Mouse (Mus musculus): Measurements from ENCODE around the gene Por. TPM values are rescaled to one million over a fixed set of nuclear protein-coding genes. Genes with fewer than 3 reads are reported as not detected.
A peak's percentile ranks its signal among the peaks of the same experiment; 100 is the strongest.

The Por gene
- polyA plus RNA-seq, 1 experiment from 2014 or later: 45.0 TPM

GRCm38 (mm10) chr5:135713441-135714218 is 43.8 kb downstream of the Por start:
- H3K9ac ChIP-seq: no peak overlapping the region
- 46% methylated on average over 16 of the region's 16 CpGs for WGBS
- H3K4me2 ChIP-seq: peak overlapping the region; percentile 36; the same call in 1 of the 2 replicates
- no peaks in the 10 kb centered on the region for H3K9me3 ChIP-seq (replicated peaks)
- peak; percentile 71 for ATAC-seq (replicated peaks; ENCODE audit: insufficient number of reproducible peaks, insufficient read depth, low FRiP score, low read depth)
- H3K4me1 ChIP-seq (replicated peaks): peaks cover 25% of the 10 kb centered on the region
- H3K36me3 ChIP-seq: peaks cover 18% of the 10 kb centered on the region; the same call in 1 of the 2 replicates
- no peaks in the 10 kb centered on the region for H3K27me3 ChIP-seq
- H3K4me3 ChIP-seq: no peak overlapping the region
- peak overlapping the region; percentile 56 for H3K27ac ChIP-seq

GRCm38 (mm10) chr5:135715624-135716023 is 45.8 kb downstream of the Por start:
- H3K4me2 ChIP-seq: no peak overlapping the region
- 54% methylated on average over 10 of the region's 10 CpGs for WGBS
- H3K36me3 ChIP-seq: peaks cover 18% of the 10 kb centered on the region; the same call in 1 of the 2 replicates
- H3K27ac ChIP-seq: no peak overlapping the region
- no peak for ATAC-seq (replicated peaks; ENCODE audit: insufficient number of reproducible peaks, insufficient read depth, low FRiP score, low read depth)
- H3K4me3 ChIP-seq: no peak overlapping the region
- no peaks in the 10 kb centered on the region for H3K9me3 ChIP-seq (replicated peaks)
- H3K9ac ChIP-seq: no peak overlapping the region
- peaks cover 34% of the 10 kb centered on the region for H3K4me1 ChIP-seq (replicated peaks)
- H3K27me3 ChIP-seq: no peaks in the 10 kb centered on the region

GRCm38 (mm10) chr5:135719586-135720120 is 49.8 kb downstream of the Por start:
- peaks cover 18% of the 10 kb centered on the region; the same call in 1 of the 2 replicates for H3K36me3 ChIP-seq
- ATAC-seq (replicated peaks; ENCODE audit: insufficient number of reproducible peaks, insufficient read depth, low FRiP score, low read depth): no peak
- no peak overlapping the region for H3K4me3 ChIP-seq
- H3K27ac ChIP-seq: peak overlapping the region; percentile 31; the same call in 1 of the 2 replicates
- H3K4me1 ChIP-seq (replicated peaks): peaks cover 28% of the 10 kb centered on the region
- no peaks in the 10 kb centered on the region for H3K27me3 ChIP-seq
- H3K4me2 ChIP-seq: no peak overlapping the region
- no peak overlapping the region for H3K9ac ChIP-seq
- 85% methylated on average over 10 of the region's 10 CpGs for WGBS
- H3K9me3 ChIP-seq (replicated peaks): no peaks in the 10 kb centered on the region

- 53% methylated on average over 3 of the region's 3 CpGs for WGBS
- Histone ChIP-seq H3K4me3 (no peak overlapping the region), H3K9ac (no peak overlapping the region), H3K27me3 (no peaks in the 10 kb centered on the region), H3K4me1 (replicated peaks) (peaks cover 33% of the 10 kb centered on the region), H3K9me3 (replicated peaks) (no peaks in the 10 kb centered on the region), H3K4me2 (no peak overlapping the region), H3K36me3 (peaks cover 18% of the 10 kb centered on the region; the same call in 1 of the 2 replicates), H3K27ac (peak overlapping the region; percentile 31; the same call in 1 of the 2 replicates)
- ATAC-seq (replicated peaks; ENCODE audit: insufficient number of reproducible peaks, insufficient read depth, low FRiP score, low read depth): no peak
Measured at GRCm38 (mm10) chr5:135720121-135720520, 50.3 kb downstream of the Por start.

GRCm38 (mm10) chr5:135721076-135721475 is 51.2 kb downstream of the Por start:
- Histone ChIP-seq H3K4me1 (replicated peaks) (peaks cover 43% of the 10 kb centered on the region), H3K9ac (no peak overlapping the region), H3K27me3 (no peaks in the 10 kb centered on the region), H3K4me3 (no peak overlapping the region), H3K4me2 (no peak overlapping the region), H3K9me3 (replicated peaks) (no peaks in the 10 kb centered on the region), H3K36me3 (peaks cover 15% of the 10 kb centered on the region; the same call in 1 of the 2 replicates), H3K27ac (no peak overlapping the region)
- 91% methylated on average over 8 of the region's 8 CpGs for WGBS
- ATAC-seq (replicated peaks; ENCODE audit: insufficient number of reproducible peaks, insufficient read depth, low FRiP score, low read depth): no peak

GRCm38 (mm10) chr5:135722121-135722520 is 52.3 kb downstream of the Por start:
- H3K4me1 ChIP-seq (replicated peaks): peaks cover 53% of the 10 kb centered on the region
- H3K27me3 ChIP-seq: no peaks in the 10 kb centered on the region
- no peak overlapping the region for H3K4me3 ChIP-seq
- ATAC-seq (replicated peaks; ENCODE audit: insufficient number of reproducible peaks, insufficient read depth, low FRiP score, low read depth): no peak
- WGBS: 46% methylated on average over 11 of the region's 11 CpGs
- H3K9ac ChIP-seq: no peak overlapping the region
- peak overlapping the region; percentile 12; the same call in 1 of the 2 replicates for H3K4me2 ChIP-seq
- peaks cover 6% of the 10 kb centered on the region; the same call in 1 of the 2 replicates for H3K36me3 ChIP-seq
- H3K27ac ChIP-seq: peak overlapping the region; percentile 39
- no peaks in the 10 kb centered on the region for H3K9me3 ChIP-seq (replicated peaks)

- 61% methylated on average over 3 of the region's 3 CpGs for WGBS
- H3K4me1 ChIP-seq (replicated peaks): peaks cover 60% of the 10 kb centered on the region
- H3K36me3 ChIP-seq: no peaks in the 10 kb centered on the region
- no peaks in the 10 kb centered on the region for H3K9me3 ChIP-seq (replicated peaks)
- H3K27me3 ChIP-seq: no peaks in the 10 kb centered on the region
- H3K4me2 ChIP-seq: no peak overlapping the region
- ATAC-seq (replicated peaks; ENCODE audit: insufficient number of reproducible peaks, insufficient read depth, low FRiP score, low read depth): no peak
- no peak overlapping the region for H3K4me3 ChIP-seq
- no peak overlapping the region for H3K9ac ChIP-seq
- no peak overlapping the region for H3K27ac ChIP-seq
Measured at GRCm38 (mm10) chr5:135723165-135723751, 53.4 kb downstream of the Por start.

GRCm38 (mm10) chr5:135724536-135725322 is 54.9 kb downstream of the Por start:
- peak; percentile 7; the same call in 1 of the 2 replicates for ATAC-seq (replicated peaks; ENCODE audit: insufficient number of reproducible peaks, insufficient read depth, low FRiP score, low read depth)
- 34% methylated on average over 9 of the region's 9 CpGs for WGBS
- Histone ChIP-seq H3K36me3 (peaks cover 12% of the 10 kb centered on the region; the same call in 1 of the 2 replicates), H3K27me3 (no peaks in the 10 kb centered on the region), H3K4me3 (no peak overlapping the region), H3K4me1 (replicated peaks) (peaks cover 60% of the 10 kb centered on the region), H3K4me2 (0 out of 2 replicates have a peak overlapping the region, but pooled peaks have one; percentile 38), H3K9ac (no peak overlapping the region), H3K9me3 (replicated peaks) (no peaks in the 10 kb centered on the region), H3K27ac (peak overlapping the region; percentile 47; the same call in 1 of the 2 replicates)

- H3K4me1 ChIP-seq (replicated peaks): peaks cover 54% of the 10 kb centered on the region
- H3K4me3 ChIP-seq: 0 out of 2 replicates have a peak overlapping the region, but pooled peaks have one; percentile 6
- H3K27me3 ChIP-seq: no peaks in the 10 kb centered on the region
- ATAC-seq (replicated peaks; ENCODE audit: insufficient number of reproducible peaks, insufficient read depth, low FRiP score, low read depth): peak; percentile 40
- WGBS: 40% methylated on average over 8 of the region's 8 CpGs
- peak overlapping the region; percentile 47; the same call in 1 of the 2 replicates for H3K27ac ChIP-seq
- peaks cover 19% of the 10 kb centered on the region for H3K36me3 ChIP-seq
- H3K9me3 ChIP-seq (replicated peaks): no peaks in the 10 kb centered on the region
- H3K4me2 ChIP-seq: peak overlapping the region; percentile 38
- H3K9ac ChIP-seq: no peak overlapping the region
Measured at GRCm38 (mm10) chr5:135725391-135725841, 55.6 kb downstream of the Por start.

GRCm38 (mm10) chr5:135725991-135726390 is 56.2 kb downstream of the Por start:
- peaks cover 24% of the 10 kb centered on the region for H3K36me3 ChIP-seq
- H3K27me3 ChIP-seq: no peaks in the 10 kb centered on the region
- H3K9ac ChIP-seq: no peak overlapping the region
- H3K9me3 ChIP-seq (replicated peaks): no peaks in the 10 kb centered on the region
- 43% methylated on average over 6 of the region's 6 CpGs for WGBS
- H3K4me3 ChIP-seq: 0 out of 2 replicates have a peak overlapping the region, but pooled peaks have one; percentile 6
- peak overlapping the region; percentile 38 for H3K4me2 ChIP-seq
- no peak for ATAC-seq (replicated peaks; ENCODE audit: insufficient number of reproducible peaks, insufficient read depth, low FRiP score, low read depth)
- H3K4me1 ChIP-seq (replicated peaks): peaks cover 52% of the 10 kb centered on the region
- peak overlapping the region; percentile 79; the same call in 1 of the 2 replicates for H3K27ac ChIP-seq
